Mouse (Mus musculus) cortical plate, adult 2 months (tissue): ENCODE measurements around the gene Ifna2. TPM values are rescaled to one million over a fixed set of nuclear protein-coding genes. Genes with fewer than 3 reads are reported as not detected.

Experiments
- H3K27ac ChIP-seq: fragments of 200-500 bp; 2 replicates; pipeline ENCODE4 v1.5.1; 2012; ENCODE audit warnings: low read length, control low read depth, inconsistent platforms; ENCODE audit not compliant: insufficient read depth
- H3K4me1 ChIP-seq: fragments of 200-500 bp; 2 replicates; pipeline ENCODE4 v1.6.1; 2011; ENCODE audit warnings: low read length; ENCODE audit not compliant: control insufficient read depth, insufficient read depth
- H3K4me3 ChIP-seq: fragments of 200-500 bp; 2 replicates; pipeline ENCODE4 v1.5.1; 2011; ENCODE audit warnings: mild to moderate bottlenecking, low read length, control low read depth; ENCODE audit not compliant: insufficient read depth
- CTCF ChIP-seq: fragments of 200-500 bp; IDR thresholded peaks from 2 replicates; pipeline ENCODE4 v1.5.1; 2011; ENCODE audit warnings: mild to moderate bottlenecking, control low read depth, low read length; ENCODE audit not compliant: insufficient read depth; ENCODE audit errors: extremely low read depth
- POLR2A ChIP-seq: fragments of 200-500 bp; IDR thresholded peaks from 2 replicates; pipeline ENCODE4 v1.6.1; 2011; ENCODE audit warnings: mild to moderate bottlenecking, low read length, control low read depth; ENCODE audit not compliant: insufficient read depth; ENCODE audit errors: extremely low read depth
- polyA plus RNA-seq: library from polyadenylated mRNA; depleted of rRNA; stranded (reverse); fragments of >200 nt; gene quantifications from 2 replicates; pipeline ENCODE4 v1.2.3, GENCODE M21; 2012

Gene Ifna2
- polyA plus RNA-seq, 1 experiment, result not detected

DNA sequence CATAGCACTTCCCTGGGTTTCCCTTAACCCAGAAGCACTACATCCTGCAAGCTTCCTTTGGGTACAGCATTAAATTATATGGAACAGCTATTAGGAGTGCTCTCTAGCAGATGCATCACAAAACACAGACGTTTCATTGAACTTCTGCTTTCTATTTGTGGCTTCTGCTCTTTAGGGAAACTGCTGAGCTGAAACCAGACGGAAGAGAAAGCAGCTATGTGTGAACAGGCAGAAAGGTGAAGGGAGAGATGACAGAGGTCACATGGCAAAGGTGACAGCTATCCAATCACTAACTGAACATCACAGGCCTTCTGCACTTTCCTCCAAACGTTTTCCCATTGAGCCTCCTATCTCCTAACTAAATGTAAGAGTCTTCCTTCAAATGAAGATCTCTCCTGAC, 22.2 kb upstream of the Ifna2 start:
- no peak overlapping the region for H3K4me3 ChIP-seq
- no peak overlapping the region for H3K27ac ChIP-seq
- H3K4me1 ChIP-seq, result no peaks in the 10 kb centered on the region
- TF ChIP-seq POLR2A (no peak), CTCF (no peak)

DNA sequence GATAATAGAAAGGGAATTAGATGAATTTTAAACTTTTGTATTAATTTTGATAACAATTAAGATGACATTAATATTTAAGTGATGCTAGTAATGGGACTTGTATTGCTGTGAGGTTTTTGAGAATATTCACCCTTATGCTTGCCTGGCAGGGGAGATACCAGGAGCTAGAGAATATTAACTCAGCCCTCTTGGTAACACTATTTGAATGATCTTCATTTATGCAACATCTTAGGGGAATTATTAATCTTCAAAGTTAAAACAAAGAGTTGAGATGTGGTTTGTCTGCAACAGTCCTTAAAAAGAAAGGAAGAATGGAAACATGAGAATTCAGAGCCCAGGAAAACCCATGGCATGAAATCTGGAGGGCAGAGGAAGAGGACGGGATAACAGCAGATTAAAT, 15.6 kb upstream of the Ifna2 start:
- Histone ChIP-seq H3K4me1 (no peaks in the 10 kb centered on the region), H3K4me3 (no peak overlapping the region), H3K27ac (no peak overlapping the region)
- TF ChIP-seq POLR2A (no peak), CTCF (no peak)

- Histone ChIP-seq H3K4me1 (no peaks in the 10 kb centered on the region), H3K27ac (no peak overlapping the region), H3K4me3 (no peak overlapping the region)
- no peak for TF ChIP-seq POLR2A
- no peak for TF ChIP-seq CTCF
These were observed 15.1 kb upstream of the Ifna2 start for GRCm38 (mm10) chr4:88698781-88699180.

DNA sequence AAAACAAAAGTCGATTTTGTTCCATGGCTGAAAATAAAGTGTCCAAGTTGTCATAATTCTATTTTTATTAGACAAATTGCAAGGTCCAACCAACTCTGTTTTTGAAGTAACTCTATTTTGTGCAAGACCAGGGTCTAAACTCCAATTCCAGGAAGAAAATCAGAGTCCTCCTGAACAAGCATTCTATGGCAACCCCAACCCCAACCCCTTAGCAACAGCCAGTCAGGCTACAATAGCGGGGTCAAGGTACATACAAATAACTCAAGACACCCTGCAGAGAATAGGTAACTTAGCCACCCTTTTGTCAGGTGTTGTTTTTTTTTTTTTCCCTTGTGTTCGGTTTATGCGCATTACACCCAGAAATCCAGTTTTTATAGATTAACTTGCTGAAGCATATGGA, 14.0 kb upstream of the Ifna2 start:
- TF ChIP-seq CTCF (no peak), POLR2A (no peak)
- Histone ChIP-seq H3K4me3 (no peak overlapping the region), H3K27ac (no peak overlapping the region), H3K4me1 (no peaks in the 10 kb centered on the region)

GRCm38 (mm10) chr4:88697108-88697507, 13.4 kb upstream of the Ifna2 start:
- no peak for TF ChIP-seq POLR2A
- TF ChIP-seq CTCF, result no peak
- no peaks in the 10 kb centered on the region for H3K4me1 ChIP-seq
- H3K4me3 ChIP-seq, result no peak overlapping the region
- no peak overlapping the region for H3K27ac ChIP-seq

DNA sequence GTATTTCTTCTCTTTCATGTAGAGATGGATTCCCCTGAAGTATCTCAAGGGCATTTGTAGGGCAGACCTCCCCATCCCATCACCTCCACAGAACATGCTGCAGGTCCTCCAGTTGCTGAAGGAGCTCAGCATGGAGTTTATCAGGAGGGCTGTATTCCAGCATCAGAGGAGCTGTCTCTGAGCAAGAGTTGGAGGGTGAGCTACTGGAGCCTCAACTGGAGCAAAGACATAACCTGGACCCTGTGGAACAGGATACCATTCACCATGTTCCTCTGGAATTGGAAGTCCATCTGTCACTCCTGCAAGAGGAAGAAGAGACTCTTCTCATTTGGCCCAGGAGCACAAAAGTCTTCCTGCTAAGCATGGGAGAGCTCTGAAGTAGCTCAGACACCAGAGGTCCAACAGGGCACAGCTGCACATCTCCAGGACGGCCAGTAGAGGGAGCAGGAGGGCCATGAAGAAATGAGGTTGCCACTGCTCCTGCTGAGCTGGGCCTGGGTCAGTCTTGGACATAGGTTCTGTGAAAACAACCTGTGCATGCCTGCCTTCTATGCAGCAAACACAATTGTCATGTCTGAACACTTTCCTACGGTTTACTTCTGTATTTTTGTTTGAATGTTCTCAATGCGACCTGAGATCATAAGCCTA, 12.6 kb upstream of the Ifna2 start:
- H3K4me3 ChIP-seq, result no peak overlapping the region
- TF ChIP-seq CTCF (peak; percentile 99), POLR2A (no peak)
- no peaks in the 10 kb centered on the region for H3K4me1 ChIP-seq
- no peak overlapping the region for H3K27ac ChIP-seq

- no peaks in the 10 kb centered on the region for H3K4me1 ChIP-seq
- H3K27ac ChIP-seq, result no peak overlapping the region
- TF ChIP-seq CTCF, result no peak
- no peak for TF ChIP-seq POLR2A
- no peak overlapping the region for H3K4me3 ChIP-seq
These were observed 9.7 kb upstream of the Ifna2 start for GRCm38 (mm10) chr4:88693392-88693791.

DNA sequence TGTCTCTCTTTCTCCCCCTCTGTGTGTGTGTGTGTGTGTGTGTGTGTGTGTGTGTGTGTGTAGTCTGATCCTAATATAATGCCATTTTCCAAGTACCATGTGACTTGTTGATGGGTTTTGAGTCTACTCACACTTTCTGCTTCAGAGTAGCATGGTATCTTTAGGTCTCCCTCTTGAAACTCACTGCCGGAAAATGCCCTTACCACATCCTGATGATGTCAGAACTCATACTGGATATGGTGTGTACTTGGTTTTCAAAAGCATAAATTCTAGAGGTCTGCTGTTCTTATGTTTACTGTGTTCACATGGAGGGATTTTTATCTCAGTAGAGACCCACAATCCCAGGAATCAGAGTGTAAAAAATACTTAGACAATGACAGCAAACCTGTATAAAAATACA, 8.8 kb upstream of the Ifna2 start:
- Histone ChIP-seq H3K4me3 (no peak overlapping the region), H3K4me1 (no peaks in the 10 kb centered on the region), H3K27ac (no peak overlapping the region)
- no peak for TF ChIP-seq CTCF
- TF ChIP-seq POLR2A, result no peak

- H3K4me3 ChIP-seq, result no peak within 1 kb of the TSS
- TF ChIP-seq CTCF (no peak), POLR2A (no peak)
- H3K4me1 ChIP-seq, result no peaks in the 10 kb centered on the region
- no peak within 1 kb of the TSS for H3K27ac ChIP-seq
These were observed 7.5 kb upstream of the Ifna2 start, which contains the start of gene Ifnab for GRCm38 (mm10) chr4:88691259-88691658. TSS of gene Ifnab (minus strand) at chr4:88691359.

- no peak for TF ChIP-seq CTCF
- no peak for TF ChIP-seq POLR2A
- H3K4me1 ChIP-seq, result no peaks in the 10 kb centered on the region
- H3K4me3 ChIP-seq, result no peak overlapping the region
- H3K27ac ChIP-seq, result no peak overlapping the region
These were observed 2.4 kb downstream of the Ifna2 start for GRCm38 (mm10) chr4:88681353-88681752.

GRCm38 (mm10) chr4:88680362-88680761, 3.4 kb downstream of the Ifna2 start:
- no peak overlapping the region for H3K4me3 ChIP-seq
- H3K27ac ChIP-seq, result no peak overlapping the region
- peak; percentile 17; the same call in 1 of the 2 replicates for TF ChIP-seq CTCF
- TF ChIP-seq POLR2A, result no peak
- H3K4me1 ChIP-seq, result no peaks in the 10 kb centered on the region
